Mouse (Mus musculus) CH12.LX (cell line): ENCODE data around the gene Klhdc8b. TPM values are rescaled to one million over a fixed set of nuclear protein-coding genes. Genes with fewer than 3 reads are reported as not detected.
A peak's percentile ranks its signal among the peaks of the same experiment; 100 is the strongest.

Source experiments
- DNase-seq: peaks from one replicate; pipeline ENCODE4 v3.0.0-alpha.2; 2013; ENCODE audit errors: extremely low read depth
- H3K27ac ChIP-seq: 2 replicates; pipeline ENCODE4 v1.5.1; 2012; ENCODE audit warnings: low read depth, mild to moderate bottlenecking, control low read depth, moderate library complexity; ENCODE audit not compliant: insufficient read depth
- H3K27me3 ChIP-seq: replicated peaks from 2 replicates; pipeline ENCODE3; 2012; ENCODE audit warnings: inconsistent platforms
- H3K36me3 ChIP-seq, 2 experiments: replicated peaks in 1 of 2; 2 replicates each; pipeline versions ENCODE3 to v1.6.1; 2012; ENCODE audit warnings: inconsistent platforms in 1 of 2, low read length in 1 of 2, mild to moderate bottlenecking in 1 of 2, mixed read lengths in 1 of 2, moderate library complexity in 1 of 2; ENCODE audit not compliant: control insufficient read depth in 1 of 2, insufficient read depth in 1 of 2
- H3K4me1 ChIP-seq, 2 experiments: 2 replicates each; pipeline ENCODE4 v1.6.1; 2012; ENCODE audit warnings: inconsistent platforms in 1 of 2, moderate library complexity in 1 of 2; ENCODE audit not compliant: insufficient read depth in 2 of 2, control insufficient read depth in 1 of 2
- H3K4me2 ChIP-seq: 2 replicates; pipeline ENCODE4 v1.6.1; 2012; ENCODE audit warnings: low read depth, mild to moderate bottlenecking, control low read depth; ENCODE audit not compliant: poor library complexity, insufficient read depth, severe bottlenecking
- H3K4me3 ChIP-seq, 3 experiments: fragments of 150-350 bp in 1 of 3; sonication (generic) in 1 of 3; replicated peaks in 1 of 3; 2 replicates each; pipeline versions ENCODE3 to v1.5.1; 2011 to 2012; ENCODE audit warnings: low read depth in 2 of 3, low read length in 2 of 3, mild to moderate bottlenecking in 2 of 3, moderate library complexity in 2 of 3, control low read depth in 1 of 3, improper control_type of control experiment in 1 of 3, inconsistent platforms in 1 of 3, mixed read lengths in 1 of 3; ENCODE audit not compliant: poor library complexity in 1 of 3
- H3K79me2 ChIP-seq: replicated peaks from 2 replicates; pipeline ENCODE4 v1.6.1; 2012; ENCODE audit warnings: mild to moderate bottlenecking, moderate library complexity; ENCODE audit not compliant: control insufficient read depth, poor library complexity, insufficient read depth, severe bottlenecking; ENCODE audit errors: extremely low read depth
- H3K9ac ChIP-seq: 2 replicates; pipeline ENCODE4 v1.6.1; 2012; ENCODE audit warnings: low read depth, mild to moderate bottlenecking, control low read depth, moderate library complexity; ENCODE audit not compliant: insufficient read depth
- H3K9me3 ChIP-seq: replicated peaks from 2 replicates; pipeline ENCODE3; 2012; ENCODE audit warnings: low read length, inconsistent platforms, mixed read lengths
- CTCF ChIP-seq, 2 experiments: IDR thresholded peaks in 1 of 2; conservative IDR thresholded peaks in 1 of 2; 2 replicates each; pipeline ENCODE4 v1.5.1; 2011 to 2012; ENCODE audit warnings: low read depth in 2 of 2, low read length in 2 of 2, improper control_type of control experiment in 1 of 2, inconsistent platforms in 1 of 2, mild to moderate bottlenecking in 1 of 2, moderate library complexity in 1 of 2
- ELF1 ChIP-seq: IDR thresholded peaks from 2 replicates; pipeline ENCODE4 v1.6.1; 2014; ENCODE audit warnings: low read depth, mild to moderate bottlenecking, inconsistent platforms, low read length, improper control_type of control experiment
- ETS1 ChIP-seq: conservative IDR thresholded peaks from 2 replicates; pipeline ENCODE4 v1.6.1; 2012; ENCODE audit warnings: low read depth, mild to moderate bottlenecking, inconsistent platforms, low read length, improper control_type of control experiment, moderate library complexity
- HCFC1 ChIP-seq: IDR thresholded peaks from 2 replicates; pipeline ENCODE4 v1.6.1; 2012; ENCODE audit warnings: low read depth, mild to moderate bottlenecking, inconsistent platforms, low read length, improper control_type of control experiment
- JUN ChIP-seq: IDR thresholded peaks from 2 replicates; pipeline ENCODE4 v1.6.1; 2011; ENCODE audit warnings: low read depth, mild to moderate bottlenecking, low read length, improper control_type of control experiment, moderate library complexity; ENCODE audit not compliant: insufficient read depth
- JUND ChIP-seq: conservative IDR thresholded peaks from 2 replicates; pipeline ENCODE4 v1.6.1; 2011; ENCODE audit warnings: low read depth, low read length, improper control_type of control experiment
- MXI1 ChIP-seq: IDR thresholded peaks from 2 replicates; pipeline ENCODE4 v1.6.1; 2011; ENCODE audit warnings: mild to moderate bottlenecking, low read depth, low read length, improper control_type of control experiment
- MYC ChIP-seq: IDR thresholded peaks from 2 replicates; pipeline ENCODE4 v1.6.1; 2011; ENCODE audit warnings: low read depth, mild to moderate bottlenecking, improper control_type of control experiment, low read length
- NRF1 ChIP-seq: IDR thresholded peaks from 2 replicates; pipeline ENCODE4 v1.6.1; 2014; ENCODE audit warnings: low read depth, mild to moderate bottlenecking, inconsistent platforms, low read length, improper control_type of control experiment, moderate library complexity
- POLR2AphosphoS2 ChIP-seq: IDR thresholded peaks from 2 replicates; pipeline ENCODE4 v1.6.1; 2011; ENCODE audit warnings: low read depth, low read length, improper control_type of control experiment
- RAD21 ChIP-seq: IDR thresholded peaks from 2 replicates; pipeline ENCODE4 v1.6.1; 2011; ENCODE audit warnings: low read depth, mild to moderate bottlenecking, low read length, improper control_type of control experiment, moderate library complexity
- SIN3A ChIP-seq: IDR thresholded peaks from 2 replicates; pipeline ENCODE4 v1.6.1; 2012; ENCODE audit warnings: low read length, improper control_type of control experiment, inconsistent platforms
- SMC3 ChIP-seq: IDR thresholded peaks from 2 replicates; pipeline ENCODE4 v1.6.1; 2011; ENCODE audit warnings: low read depth, low read length, improper control_type of control experiment
- TBP ChIP-seq: conservative IDR thresholded peaks from 2 replicates; pipeline ENCODE4 v1.6.1; 2011; ENCODE audit warnings: low read depth, low read length, improper control_type of control experiment
- TCF12 ChIP-seq: IDR thresholded peaks from 2 replicates; pipeline ENCODE4 v1.6.1; 2014; ENCODE audit warnings: low read depth, mild to moderate bottlenecking, inconsistent platforms, low read length, improper control_type of control experiment
- ZKSCAN1 ChIP-seq: IDR thresholded peaks from 2 replicates; pipeline ENCODE4 v1.6.1; 2012; ENCODE audit warnings: low read depth, inconsistent platforms, low read length, improper control_type of control experiment, borderline replicate concordance
- ZMIZ1 ChIP-seq: IDR thresholded peaks from 2 replicates; pipeline ENCODE4 v1.6.1; 2012; ENCODE audit warnings: low read depth, mild to moderate bottlenecking, inconsistent platforms, low read length, improper control_type of control experiment
- ZNF384 ChIP-seq: IDR thresholded peaks from 2 replicates; pipeline ENCODE4 v1.6.1; 2012; ENCODE audit warnings: low read depth, low read length, improper control_type of control experiment, inconsistent platforms
- dilution Hi-C: fragments of 300-500 bp; cut with MboI; formaldehyde crosslinking; loops from 2 replicates; pipeline ENCODE4 v1.14.3; 2020; ENCODE audit warnings: low sequenced_read_pairs; ENCODE audit not compliant: extremely low pct_unique_long_range_greater_than_20kb, extremely low pct_ligation_motif_present
- in situ Hi-C: fragments of 300-500 bp; cut with MboI; formaldehyde crosslinking; loops from 3 replicates; pipeline ENCODE4 v1.14.3; 2019; ENCODE audit warnings: low sequenced_read_pairs, low pct_ligation_motif_present, low pct_unique_long_range_greater_than_20kb, mixed read lengths
- polyA plus RNA-seq: library from polyadenylated mRNA; unstranded; fragments of >175 nt; gene quantifications from 2 replicates; pipeline ENCODE4 v1.2.1, GENCODE M21; 2012; ENCODE audit warnings: low read depth; ENCODE audit not compliant: insufficient read length
- total RNA-seq, 2 experiments: library from RNA; depleted of rRNA; stranded (reverse); fragments of 300-350 nt in 1 of 2; fragments of >200 nt in 1 of 2; gene quantifications; 2 replicates each; pipeline ENCODE4 v1.2.3; 2012 to 2014

Klhdc8b gene
- total and polyA plus RNA-seq, 3 experiments, result 1.9 to 5.2 (median 3.5) TPM

DNA sequence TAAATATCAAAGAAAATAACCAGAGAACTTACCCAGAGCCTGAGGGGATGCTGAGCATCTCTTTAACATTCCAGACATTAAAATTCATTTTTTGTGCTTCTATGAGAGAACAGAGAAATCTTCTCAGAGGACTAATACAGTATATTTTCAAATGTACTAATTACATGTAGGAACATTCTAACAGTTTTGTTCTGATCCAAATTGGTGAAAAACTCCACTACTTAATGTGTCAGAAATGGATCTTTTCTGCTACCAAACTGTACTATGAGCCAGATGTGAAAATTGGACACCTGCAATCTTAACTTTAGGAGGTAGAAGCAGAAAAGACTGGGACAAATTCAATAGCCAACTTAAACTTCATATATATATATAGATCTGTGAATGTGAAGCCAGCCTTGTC is 33.0 kb downstream of the Klhdc8b start, which contains the start of gene Ccdc36:
Gene Ccdc36 (minus strand): TSS at position 101 of the 400 bp plus-strand sequence.
- H3K79me2 ChIP-seq, result 0 out of 2 replicates have a peak, but pooled peaks cover 2% of the 10 kb centered on the region
- no peak for DNase-seq
- no peaks in the 10 kb centered on the region for H3K9me3 ChIP-seq
- no peaks in the 10 kb centered on the region for H3K4me1 ChIP-seq
- H3K9ac ChIP-seq, result no peak within 1 kb of the TSS
- no peak within 1 kb of the TSS for H3K27ac ChIP-seq
- no peaks in the 10 kb centered on the region for H3K36me3 ChIP-seq
- dilution Hi-C loops, result no loop called here
- no peak for TF ChIP-seq RAD21
- TF ChIP-seq MXI1, result no peak
- no peak for TF ChIP-seq HCFC1
- no peak for TF ChIP-seq ZMIZ1
- TF ChIP-seq ZKSCAN1, result no peak
- no peak for TF ChIP-seq ELF1
- TF ChIP-seq JUN, result no peak
- TF ChIP-seq SMC3, result no peak
- TF ChIP-seq TCF12, result no peak
- no peak for TF ChIP-seq SIN3A
- TF ChIP-seq TBP, result no peak
- no peak for TF ChIP-seq POLR2AphosphoS2
- TF ChIP-seq JUND, result no peak
- no peaks in the 10 kb centered on the region for H3K27me3 ChIP-seq
- in situ Hi-C loops, result no loop called here
- H3K4me3 ChIP-seq, result no peak within 1 kb of the TSS
- no peak within 1 kb of the TSS for H3K4me2 ChIP-seq

- no peaks in the 10 kb centered on the region for H3K79me2 ChIP-seq
- no peaks in the 10 kb centered on the region for H3K36me3 ChIP-seq
- no peak overlapping the region for H3K27ac ChIP-seq
- dilution Hi-C loops, result no loop called here
- TF ChIP-seq JUND (no peak), NRF1 (no peak), CTCF (conservative IDR thresholded peaks at IDR 0.05 in 1 of 2, IDR thresholded peaks at IDR 0.05 in 1 of 2; ENCODE audit: low read depth in 2 of 2, low read length in 2 of 2) (peak in 1 of 2 experiments; percentile 82; a peak in 2 of 4 replicates), ZKSCAN1 (peak; percentile 71; the same call in 1 of the 2 replicates), RAD21 (peak; percentile 82), ZNF384 (peak; percentile 25; the same call in 1 of the 2 replicates), SMC3 (peak; percentile 66), MYC (no peak), TCF12 (no peak), ETS1 (no peak), JUN (no peak)
- DNase-seq, result peak; percentile 26
- H3K4me2 ChIP-seq, result no peak overlapping the region
- no peaks in the 10 kb centered on the region for H3K9me3 ChIP-seq
- in situ Hi-C loops, result no loop called here
- no peaks in the 10 kb centered on the region for H3K27me3 ChIP-seq
- no peak overlapping the region for H3K9ac ChIP-seq
- no peaks in the 10 kb centered on the region for H3K4me1 ChIP-seq
- no peak overlapping the region for H3K4me3 ChIP-seq
Measured at GRCm38 (mm10) chr9:108412221-108412620, 49.2 kb downstream of the Klhdc8b start.
